Mouse (Mus musculus) hindbrain, embryonic 16.5 days (tissue): ENCODE measurements around the gene Gpr179. TPM values are rescaled to one million over a fixed set of nuclear protein-coding genes. Genes with fewer than 3 reads are reported as not detected.

Experiments used
- ATAC-seq: fragments of 200-750 bp; cut with Nextera tagmentation; 2 replicates; pipeline ENCODE4 v1.8.0; 2017; ENCODE audit warnings: moderate TSS enrichment, moderate library complexity
- H3K27ac ChIP-seq: fragments of 300-500 bp; sonication (generic); 2 replicates; pipeline ENCODE4 v1.5.1; 2014; ENCODE audit warnings: low read depth, mild to moderate bottlenecking, control low read depth, low read length, moderate library complexity
- H3K27me3 ChIP-seq: fragments of 300-500 bp; sonication (generic); replicated peaks from 2 replicates; pipeline ENCODE4 v1.6.1; 2014; ENCODE audit warnings: low read length; ENCODE audit not compliant: control insufficient read depth, insufficient read depth
- H3K36me3 ChIP-seq: fragments of 300-500 bp; sonication (generic); 2 replicates; pipeline ENCODE4 v1.6.1; 2014; ENCODE audit warnings: mild to moderate bottlenecking, low read length, moderate library complexity, mixed read lengths; ENCODE audit not compliant: control insufficient read depth, insufficient read depth
- H3K4me1 ChIP-seq: fragments of 300-500 bp; sonication (generic); 2 replicates; pipeline ENCODE4 v1.6.1; 2014; ENCODE audit warnings: low read depth, low read length; ENCODE audit not compliant: control insufficient read depth, insufficient read depth
- H3K4me2 ChIP-seq: fragments of 300-500 bp; sonication (generic); 2 replicates; pipeline ENCODE4 v1.6.1; 2014; ENCODE audit warnings: mild to moderate bottlenecking, low read length, control low read depth, moderate library complexity
- H3K4me3 ChIP-seq: fragments of 300-500 bp; sonication (generic); 2 replicates; pipeline ENCODE4 v1.5.1; 2014; ENCODE audit warnings: mild to moderate bottlenecking, low read length, control low read depth, moderate library complexity
- H3K9ac ChIP-seq: fragments of 300-500 bp; sonication (generic); 2 replicates; pipeline ENCODE4 v1.6.1; 2014; ENCODE audit warnings: low read depth, mild to moderate bottlenecking, control low read depth, low read length, moderate library complexity
- H3K9me3 ChIP-seq: fragments of 300-500 bp; sonication (generic); 2 replicates; pipeline ENCODE4 v1.6.1; 2014; ENCODE audit warnings: mild to moderate bottlenecking, low read length, moderate library complexity; ENCODE audit not compliant: control insufficient read depth
- WGBS: fragments of 180-500 bp; shearing (Covaris S2); extraction: QIAGEN DNeasy Blood & Tissue Kit; methylation state at CpG from one replicate; pipeline ENCODE4 v1.1.7; 2014; 5-methylcytosine and 5-hydroxymethylcytosine counted together
- polyA plus RNA-seq: library from polyadenylated mRNA; unstranded; fragments of >200 nt; fragmentation: Nextera tagmentation; extraction: Ambion mirVana; gene quantifications from 2 replicates; pipeline ENCODE4 v1.2.1, GENCODE M21; 2015

Gpr179 gene
- polyA plus RNA-seq, 1 experiment from 2014 or later: 0.43 TPM

- 56% methylated on average over 6 of the region's 6 CpGs for WGBS
- no peak overlapping the region for H3K4me3 ChIP-seq
- no peaks in the 10 kb centered on the region for H3K27me3 ChIP-seq
- no peak for ATAC-seq
- no peak overlapping the region for H3K4me2 ChIP-seq
- H3K27ac ChIP-seq: no peak overlapping the region
- H3K4me1 ChIP-seq: no peaks in the 10 kb centered on the region
- no peaks in the 10 kb centered on the region for H3K9me3 ChIP-seq
- H3K36me3 ChIP-seq: no peaks in the 10 kb centered on the region
- no peak overlapping the region for H3K9ac ChIP-seq
These were observed 64.9 kb downstream of the Gpr179 start for GRCm38 (mm10) chr11:97286973-97287372.

GRCm38 (mm10) chr11:97285852-97286775 is 65.8 kb downstream of the Gpr179 start:
- Histone ChIP-seq H3K4me3 (no peak overlapping the region), H3K9ac (no peak overlapping the region), H3K9me3 (no peaks in the 10 kb centered on the region), H3K4me2 (no peak overlapping the region), H3K27ac (no peak overlapping the region), H3K27me3 (no peaks in the 10 kb centered on the region), H3K36me3 (no peaks in the 10 kb centered on the region), H3K4me1 (no peaks in the 10 kb centered on the region)
- ATAC-seq: no peak
- 77% methylated on average over 9 of the region's 9 CpGs for WGBS

GRCm38 (mm10) chr11:97284854-97285253 is 67.0 kb downstream of the Gpr179 start:
- H3K36me3 ChIP-seq: no peaks in the 10 kb centered on the region
- no peak overlapping the region for H3K9ac ChIP-seq
- 85% methylated on average over 4 of the region's 4 CpGs for WGBS
- no peaks in the 10 kb centered on the region for H3K9me3 ChIP-seq
- ATAC-seq: no peak
- no peak overlapping the region for H3K4me3 ChIP-seq
- H3K27ac ChIP-seq: no peak overlapping the region
- no peaks in the 10 kb centered on the region for H3K27me3 ChIP-seq
- H3K4me2 ChIP-seq: no peak overlapping the region
- no peaks in the 10 kb centered on the region for H3K4me1 ChIP-seq

DNA sequence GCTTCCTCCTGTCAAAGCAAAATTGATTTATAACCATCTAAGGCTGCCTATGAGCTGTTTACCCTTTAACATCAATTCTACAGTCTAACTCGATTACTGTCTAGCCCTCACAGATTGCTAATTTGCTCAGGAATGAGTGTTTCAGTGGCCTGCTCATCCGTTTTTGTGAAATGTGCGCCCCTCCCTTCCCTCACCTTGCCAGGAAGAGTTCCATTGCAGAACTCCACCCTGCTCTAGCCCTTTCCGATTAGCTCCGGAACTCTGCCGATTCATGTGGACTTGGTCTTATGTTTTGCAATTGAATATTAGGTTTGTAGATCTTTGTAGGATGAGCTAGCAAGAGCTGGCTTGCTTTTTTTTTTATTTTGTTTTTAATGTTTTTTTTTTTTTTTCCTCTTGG is 69.7 kb downstream of the Gpr179 start:
- WGBS: 86% methylated on average over 6 of the region's 6 CpGs

More for the DNA sequence above, 69.7 kb downstream of the Gpr179 start:
- Histone ChIP-seq H3K4me1 (peaks cover 14% of the 10 kb centered on the region), H3K36me3 (no peaks in the 10 kb centered on the region), H3K27ac (no peak overlapping the region), H3K9ac (no peak overlapping the region), H3K9me3 (no peaks in the 10 kb centered on the region), H3K4me3 (no peak overlapping the region), H3K4me2 (no peak overlapping the region), H3K27me3 (no peaks in the 10 kb centered on the region)
- no peak for ATAC-seq

Other genes starting within 250 kb of the Gpr179 start
- 0.15 and 0.22 TPM in 2 replicates for gene Tbx21, start 236.7 kb downstream of the Gpr179 start, polyA plus RNA-seq
- 7.2 and 7.8 TPM in 2 replicates for gene Tbkbp1, start 200.6 kb downstream of the Gpr179 start, polyA plus RNA-seq
- gene Kpnb1, start 164.2 kb downstream of the Gpr179 start, polyA plus RNA-seq: 29.7 and 31.4 TPM in 2 replicates
- 142 and 155 TPM in 2 replicates for gene Npepps, start 71.4 kb downstream of the Gpr179 start, polyA plus RNA-seq
- gene Mrpl45, start 36.4 kb downstream of the Gpr179 start, polyA plus RNA-seq: 38.2 and 39.5 TPM in 2 replicates
- gene Socs7, start 10.5 kb upstream of the Gpr179 start, polyA plus RNA-seq: 7.3 and 8.1 TPM in 2 replicates
- gene Arhgap23, start 63.5 kb upstream of the Gpr179 start, polyA plus RNA-seq: 8.5 and 9.4 TPM in 2 replicates
- 0.85 and 0.87 TPM in 2 replicates for gene 4933428G20Rik, start 148.3 kb upstream of the Gpr179 start, polyA plus RNA-seq
- gene Srcin1, start 224.1 kb upstream of the Gpr179 start, polyA plus RNA-seq: 8.0 and 8.9 TPM in 2 replicates